Mouse (Mus musculus) spleen, adult 18-20 months (tissue): ENCODE measurements around the gene Ep400.
"Not testable (repeated sequence)": the region's sequence is repeated elsewhere in the genome, so short reads cannot be mapped to it uniquely, and the experiment has no call there.

Source experiments
- DNase-seq, 2 experiments: peaks; one replicate each; pipeline ENCODE4 v3.0.0; 2022; ENCODE audit warnings: mixed read lengths in 2 of 2

The Ep400 gene

DNA sequence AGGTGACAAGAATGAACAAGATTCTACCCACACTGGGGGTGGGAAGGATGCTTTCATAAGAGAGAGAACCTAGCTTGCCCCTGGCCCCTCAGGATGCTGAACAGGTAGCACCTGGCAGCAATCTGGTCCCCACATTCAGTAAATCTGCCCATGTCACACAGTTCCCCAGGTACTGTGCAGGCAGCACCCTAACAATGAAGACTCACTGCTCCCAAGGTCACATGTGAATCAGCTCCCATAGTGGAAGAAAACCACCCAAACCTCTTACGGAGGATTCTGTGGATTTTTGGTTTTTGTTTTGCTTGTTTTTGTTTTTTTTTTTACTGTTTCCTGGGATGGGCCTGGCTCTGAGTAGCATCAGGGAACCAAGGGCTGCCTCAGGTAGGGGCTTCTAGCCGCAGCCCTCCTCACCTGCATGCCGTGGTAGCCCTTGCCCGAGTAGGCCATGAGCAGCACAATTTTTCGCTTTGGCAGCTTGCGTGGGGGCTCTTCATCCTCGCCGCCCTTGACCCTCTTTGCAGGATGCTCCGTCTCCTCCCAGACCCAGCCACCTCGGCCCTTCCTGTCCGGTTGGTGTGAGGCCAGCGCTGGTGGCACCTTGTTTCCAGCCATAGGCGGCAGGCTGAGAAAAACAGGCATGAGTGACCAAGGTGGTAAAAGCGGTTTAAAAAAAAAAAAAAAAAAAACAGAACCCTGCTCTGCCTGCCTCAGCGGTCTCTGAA lies 8.9 kb upstream of the Ep400 start:
- DNase-seq: no peak

DNA sequence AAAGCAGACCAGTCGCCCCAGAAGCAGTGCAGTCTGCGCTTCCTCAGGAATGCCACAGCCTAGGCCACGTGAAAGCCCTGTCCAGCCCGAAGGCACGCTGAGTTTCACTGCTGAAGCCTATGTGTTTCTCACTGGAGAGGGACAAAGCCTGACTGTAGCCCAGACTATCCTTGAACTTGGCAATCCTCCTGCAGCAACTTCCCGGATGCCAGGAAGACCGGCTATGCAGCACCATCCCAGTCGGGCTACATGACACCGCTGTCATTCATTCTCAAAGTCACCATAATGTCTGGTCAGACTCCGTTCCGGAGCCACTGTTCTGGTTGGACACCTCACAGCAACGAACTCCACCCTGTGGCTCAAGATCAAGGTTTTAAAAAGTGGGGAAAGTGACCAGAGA lies 7.7 kb upstream of the Ep400 start:
- DNase-seq: no peak

DNA sequence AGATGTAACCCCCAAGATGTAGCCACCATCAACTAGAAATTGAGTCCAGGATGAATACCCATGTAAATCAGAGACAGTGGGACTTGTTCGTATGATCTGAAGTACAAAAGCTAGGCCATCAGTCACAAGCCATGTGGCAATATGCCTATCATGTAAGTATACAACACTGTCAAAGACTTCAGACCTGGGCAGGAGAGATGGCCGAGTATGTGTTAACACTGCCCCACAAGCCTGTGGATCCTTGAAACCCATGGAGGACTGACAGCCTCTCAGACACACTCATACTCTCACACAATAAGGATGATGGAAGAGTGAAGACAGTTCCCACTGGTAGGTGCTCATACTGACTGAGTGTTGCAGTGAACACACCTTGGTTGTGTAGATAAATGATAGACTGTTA lies 5.6 kb upstream of the Ep400 start:
- no peak for DNase-seq

DNA sequence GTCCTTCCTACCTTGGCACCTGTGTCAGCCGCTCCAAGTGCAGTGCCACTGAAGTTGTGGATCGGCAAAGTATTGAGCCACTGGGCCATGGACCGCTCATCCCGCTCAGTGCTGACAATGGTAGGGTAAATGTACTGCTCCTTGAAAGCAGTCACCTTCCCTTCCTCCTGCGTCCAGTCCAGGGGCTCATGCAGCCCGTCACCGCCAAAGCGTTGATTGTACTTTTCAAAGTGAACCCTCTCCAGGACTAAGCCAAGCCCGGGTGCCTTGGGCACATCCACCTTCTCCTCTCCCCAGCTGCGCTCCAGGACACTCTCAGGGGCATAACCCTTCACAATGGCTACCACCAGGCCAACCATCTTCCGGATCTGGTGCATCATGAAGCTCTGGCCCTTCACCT lies 4.0 kb upstream of the Ep400 start:
- DNase-seq: no peak

DNA sequence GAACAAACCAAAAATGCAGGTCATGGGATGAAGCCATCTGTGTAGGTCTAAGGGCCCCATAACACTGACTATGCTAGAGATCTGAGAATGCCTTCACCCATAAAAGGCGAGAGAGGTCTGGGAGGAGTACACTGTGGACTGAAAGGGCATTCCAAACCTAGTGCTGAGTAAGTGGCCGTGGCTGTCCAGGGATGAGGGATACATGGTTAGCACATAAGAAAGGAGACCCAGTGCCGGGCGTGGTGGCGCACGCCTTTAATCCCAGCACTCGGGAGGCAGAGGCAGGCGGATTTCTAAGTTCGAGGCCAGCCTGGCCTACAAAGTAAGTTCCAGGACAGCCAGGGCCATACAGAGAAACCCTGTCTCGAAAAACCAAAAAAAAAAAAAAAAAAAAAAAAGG lies 2.4 kb upstream of the Ep400 start:
- not testable (repeated sequence) for DNase-seq

DNA sequence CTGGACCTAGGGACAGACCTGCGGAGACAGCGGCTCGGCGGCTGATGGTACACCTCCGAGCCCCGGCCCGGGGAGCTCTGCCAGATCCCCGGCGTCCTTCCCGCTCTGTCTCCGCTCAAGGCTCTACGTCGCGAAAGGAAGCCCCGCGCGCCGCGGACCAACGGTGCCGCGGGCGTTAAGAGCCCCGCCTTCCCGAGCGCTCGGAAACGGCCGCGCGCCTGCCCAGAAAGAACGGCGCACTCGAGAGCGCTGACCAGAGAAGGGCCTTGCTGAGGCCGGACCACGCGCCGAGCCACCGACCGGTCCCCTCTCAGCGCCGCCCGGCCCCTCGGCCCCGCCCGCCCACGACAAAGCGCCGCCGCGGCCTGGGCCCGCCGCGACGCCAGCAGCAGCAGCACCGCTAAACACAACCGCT lies 479 bp downstream of the Ep400 start:
- no peak for DNase-seq

DNA sequence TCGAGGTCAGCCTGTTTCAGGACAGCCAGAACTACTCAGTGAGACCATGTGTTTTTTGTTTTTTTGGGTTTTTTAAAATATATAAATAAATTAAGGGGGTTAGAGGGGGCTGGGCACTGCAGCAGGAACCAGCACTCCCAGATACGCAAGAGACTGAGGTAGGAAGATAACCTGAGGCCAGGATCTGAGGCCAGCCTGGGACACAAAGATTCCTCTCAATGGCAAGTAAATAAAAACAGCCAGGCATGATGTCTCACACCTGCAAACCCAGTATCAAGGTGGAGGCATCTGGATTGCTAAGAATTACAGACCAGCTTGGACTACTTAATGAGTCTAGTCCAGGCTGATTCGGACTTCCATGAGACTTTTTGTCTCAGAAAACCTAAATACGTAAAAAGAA lies 1.2 kb downstream of the Ep400 start:
- no peak for DNase-seq

DNA sequence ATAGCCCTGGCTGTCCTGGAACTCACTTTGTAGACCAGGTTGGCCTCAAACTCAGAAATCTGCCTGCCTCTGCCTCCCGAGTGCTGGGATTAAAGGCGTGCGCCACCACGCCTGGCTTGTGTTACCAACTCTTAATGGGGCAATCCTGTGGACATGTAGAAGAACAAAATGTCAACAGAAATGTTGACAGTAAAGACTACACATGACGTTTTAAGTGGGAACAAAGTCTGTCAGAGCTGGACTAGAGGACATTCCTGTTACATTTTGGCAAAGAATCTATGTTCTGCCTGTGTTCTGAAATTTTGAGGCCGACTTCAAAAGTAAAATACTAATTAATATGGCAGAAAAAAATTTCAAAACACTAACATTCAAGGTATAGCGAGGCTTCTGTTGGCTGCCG lies 6.6 kb downstream of the Ep400 start:
- no peak for DNase-seq

DNA sequence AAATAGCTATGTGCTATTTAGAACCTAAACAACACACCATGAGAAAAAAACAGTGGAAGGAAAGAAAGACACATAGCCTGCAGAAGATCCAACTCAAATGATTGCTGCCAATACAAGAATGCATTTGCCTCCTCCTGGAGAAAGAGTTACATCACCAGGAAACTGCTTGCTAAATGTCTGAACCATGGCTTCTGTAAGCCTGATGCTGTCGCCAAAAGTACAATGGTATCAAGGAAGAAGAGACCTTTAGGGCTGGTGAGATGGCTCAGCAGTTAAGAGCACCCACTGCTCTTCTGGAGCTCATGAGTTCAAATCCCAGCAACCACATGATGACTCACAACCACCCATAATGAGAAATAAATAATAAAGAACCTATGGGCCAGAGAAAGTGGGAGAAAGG lies 25.5 kb downstream of the Ep400 start:
- DNase-seq: no peak

DNA sequence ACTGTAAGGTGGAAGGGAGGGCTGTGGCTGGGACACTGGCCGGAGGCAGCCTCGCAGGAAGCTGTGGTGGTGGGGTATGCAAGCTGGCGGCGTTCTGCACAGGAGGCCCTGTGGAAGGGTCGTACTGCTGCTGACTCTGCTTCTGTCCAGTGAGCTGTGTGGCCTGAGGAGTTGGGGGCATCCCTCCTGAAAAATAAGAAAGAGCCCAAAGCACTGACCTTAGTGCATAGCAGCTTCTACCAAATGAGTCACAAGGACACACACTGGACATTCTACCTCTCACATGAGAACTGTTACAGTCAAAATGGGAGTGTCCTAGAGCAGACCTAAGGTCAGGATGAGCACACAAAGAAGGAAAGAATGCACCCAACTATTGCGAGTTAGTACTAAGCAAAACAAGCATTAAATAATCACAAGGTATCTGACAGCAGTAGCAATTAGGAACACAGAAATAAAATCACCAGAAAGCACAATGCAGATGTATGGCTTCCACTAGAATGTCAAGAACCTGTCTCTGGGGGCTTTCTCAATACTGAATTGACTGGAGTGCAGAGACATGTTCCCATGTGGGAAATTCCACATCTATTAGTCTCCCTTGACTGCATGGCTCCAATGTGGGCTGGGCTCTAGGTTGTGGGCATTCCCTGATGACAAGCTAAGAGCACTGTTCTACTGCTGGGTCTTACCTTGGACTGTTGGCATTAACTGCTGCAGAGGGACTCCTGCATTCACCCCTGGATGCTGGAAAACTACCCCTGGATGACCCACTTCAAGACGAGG lies 30.8 kb downstream of the Ep400 start:
- no peak for DNase-seq

DNA sequence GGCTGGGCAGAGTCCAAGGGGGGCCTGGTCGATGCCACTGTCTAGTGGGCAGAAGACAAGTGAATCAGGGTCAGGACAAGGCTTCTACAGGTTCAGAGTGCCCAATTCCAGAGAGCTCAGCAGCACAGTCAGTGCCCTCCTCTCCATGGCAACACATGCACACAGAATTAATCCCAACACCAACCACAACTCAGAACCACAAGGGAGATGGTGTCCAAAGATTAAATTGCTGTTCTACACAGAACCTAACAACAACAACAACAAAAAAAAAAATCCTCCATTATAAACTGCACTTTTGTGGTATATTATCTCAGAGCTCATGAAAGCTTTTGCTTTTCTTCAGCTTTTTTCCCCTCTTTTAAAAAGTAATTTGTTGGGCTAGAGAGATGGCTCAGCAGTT lies 34.9 kb downstream of the Ep400 start:
- DNase-seq: no peak

DNA sequence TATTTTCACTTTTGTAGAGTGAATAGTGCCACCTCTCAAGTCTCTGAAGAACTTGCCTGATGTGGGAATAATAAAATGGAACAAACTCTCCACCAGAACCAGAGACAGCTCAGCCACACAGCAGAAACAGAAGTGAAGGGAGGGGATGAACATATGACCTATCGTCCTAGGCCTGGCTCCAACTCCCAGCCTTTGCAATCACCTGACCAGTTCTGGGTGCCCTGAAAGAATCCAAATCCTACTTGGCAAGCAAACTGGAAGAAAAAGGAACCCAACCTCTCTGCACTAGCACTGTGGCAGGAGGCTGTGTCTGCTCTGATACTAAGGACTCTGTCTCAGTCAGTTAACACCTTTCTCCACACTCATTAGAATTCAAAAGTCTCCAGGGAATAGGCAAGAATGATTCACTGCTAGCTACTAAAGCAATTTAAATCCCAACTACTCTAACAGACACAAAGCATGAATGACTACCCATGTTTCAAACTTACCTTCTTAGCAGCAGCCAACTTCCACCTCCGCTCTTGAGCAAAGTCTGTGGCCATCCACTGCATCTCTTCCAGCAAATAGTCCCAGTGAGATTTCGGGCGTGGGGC lies 37.2 kb downstream of the Ep400 start:
- no peak for DNase-seq

DNA sequence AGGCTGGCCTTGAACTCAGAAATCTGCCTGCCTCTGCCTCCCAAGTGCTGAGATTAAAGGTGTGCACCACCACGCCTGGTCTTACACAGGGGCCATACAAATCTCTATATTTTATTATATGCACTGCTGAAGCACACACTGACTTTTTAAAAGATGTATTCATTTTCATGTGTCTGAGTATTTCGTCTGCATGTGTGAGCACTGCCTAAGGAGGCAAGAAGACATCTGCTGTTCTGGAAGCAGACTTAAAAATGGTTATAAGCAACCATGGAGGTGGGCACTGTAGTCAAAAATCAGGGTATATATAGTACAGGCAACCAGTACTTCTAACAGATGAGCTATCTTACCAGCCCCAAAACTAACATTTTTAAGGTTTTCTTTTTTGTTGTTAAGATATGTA lies 39.3 kb downstream of the Ep400 start:
- no peak for DNase-seq

DNA sequence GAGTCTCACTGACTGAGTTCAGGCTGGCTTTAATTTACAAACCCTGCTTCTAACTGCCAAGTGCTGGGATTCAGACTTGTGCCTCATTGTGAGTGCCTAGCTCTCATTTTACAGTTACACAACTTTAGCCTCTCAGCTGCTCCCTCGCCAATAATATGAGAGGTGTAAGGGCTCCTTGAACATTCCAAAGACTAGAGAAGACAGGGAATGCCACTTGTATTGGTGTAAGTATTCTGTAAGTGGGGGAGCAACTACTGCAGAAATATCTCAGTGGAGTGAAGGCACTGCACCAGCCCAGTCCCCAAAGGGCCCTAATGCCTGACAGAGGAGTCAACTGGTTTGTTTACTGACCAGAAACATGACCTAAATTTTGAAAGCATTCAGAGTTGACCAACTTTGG lies 42.7 kb downstream of the Ep400 start:
- no peak for DNase-seq

DNA sequence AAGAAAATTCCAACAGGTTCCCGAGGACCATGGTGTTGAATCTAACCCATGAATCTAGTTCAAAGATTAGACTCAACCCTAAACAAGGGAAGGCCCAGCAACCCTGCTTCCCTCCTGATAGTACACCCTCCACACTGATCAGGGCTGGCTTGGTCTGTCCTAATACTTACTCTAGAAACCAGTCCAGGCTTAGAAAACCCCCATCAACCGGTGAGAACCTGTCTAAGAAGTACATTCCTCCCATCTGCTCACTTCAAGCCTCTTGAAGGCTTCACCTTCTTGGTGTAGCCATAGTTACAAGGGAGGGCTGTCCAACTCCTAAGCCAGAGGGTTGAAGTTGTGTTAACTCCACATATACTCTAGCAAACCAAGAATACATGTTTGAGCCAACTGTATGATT lies 47.0 kb downstream of the Ep400 start:
- no peak for DNase-seq

DNA sequence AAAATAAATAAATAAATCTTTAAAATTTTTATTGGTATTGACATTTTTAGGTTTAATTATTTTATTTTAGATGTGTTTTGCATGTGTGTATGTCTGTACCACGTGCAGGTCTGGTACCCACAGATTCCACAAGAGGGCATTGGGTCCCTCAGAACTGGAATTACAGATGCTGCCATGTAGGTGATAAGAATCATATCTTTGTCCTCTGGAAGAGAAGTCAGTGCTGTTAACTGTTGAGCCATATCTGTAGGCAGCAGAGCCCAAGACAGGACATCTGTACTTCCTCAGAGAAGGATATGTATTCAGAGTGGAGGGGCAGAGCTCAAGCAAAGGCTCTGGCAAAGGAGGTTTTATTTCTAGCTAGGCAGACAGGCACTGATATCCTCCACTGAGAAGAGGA lies 49.1 kb downstream of the Ep400 start:
- DNase-seq: not testable (repeated sequence)

DNA sequence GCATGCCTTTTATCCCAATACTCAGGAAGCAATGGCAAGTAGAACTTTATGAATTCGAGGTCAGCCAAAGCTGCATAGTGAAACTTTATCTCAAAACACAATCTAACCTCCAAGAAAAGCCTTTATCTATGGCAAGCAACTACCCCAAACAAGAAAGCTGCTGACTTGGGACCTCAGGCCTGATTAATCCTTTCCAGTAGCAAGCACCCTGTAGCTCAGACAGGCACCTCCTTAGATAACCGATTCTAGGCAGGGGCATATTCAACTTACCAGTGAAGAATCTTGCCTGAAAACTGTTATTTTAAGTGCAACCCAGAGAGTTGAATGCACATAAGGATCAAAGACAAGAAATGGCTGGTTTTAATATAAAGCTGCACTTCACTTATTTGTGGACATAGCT lies 59.1 kb downstream of the Ep400 start:
- no peak for DNase-seq

DNA sequence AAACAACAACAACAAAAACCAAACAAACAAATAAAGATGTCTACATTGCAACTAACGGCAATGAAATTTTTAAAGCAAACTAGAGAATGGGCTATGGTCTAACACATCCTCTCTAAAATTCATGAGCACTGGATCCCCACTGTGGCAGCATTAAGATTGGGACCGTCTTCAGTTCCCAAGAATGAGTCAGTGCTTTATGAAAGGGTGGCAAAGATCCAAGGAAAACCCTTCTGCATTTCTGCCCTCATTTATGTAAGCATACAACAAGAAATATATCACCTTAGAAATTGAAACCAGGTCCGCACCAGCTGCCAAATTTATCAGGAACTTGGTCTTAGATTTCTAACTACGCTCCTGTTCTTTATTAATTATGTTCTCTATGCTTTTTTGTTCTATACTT lies 61.3 kb downstream of the Ep400 start:
- no peak for DNase-seq

DNA sequence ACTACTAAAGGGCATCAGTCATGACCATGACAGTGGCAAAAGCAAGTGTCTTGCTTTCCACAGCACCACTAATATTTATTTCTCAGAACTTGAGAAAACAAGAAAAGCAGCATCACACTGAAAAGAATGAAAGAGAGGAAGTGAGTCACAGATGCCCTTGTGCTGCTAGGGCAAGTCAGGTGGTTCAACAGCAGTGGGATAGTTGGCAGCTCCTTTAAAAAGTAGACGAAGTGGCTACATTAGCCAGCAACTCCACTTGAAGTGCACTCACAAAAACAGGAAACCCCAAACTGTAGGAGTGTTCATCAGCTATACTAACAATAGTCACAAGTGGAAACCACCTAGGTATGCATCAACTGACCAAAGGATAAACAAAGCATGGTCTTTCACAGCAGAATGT lies 66.5 kb downstream of the Ep400 start:
- DNase-seq: no peak

DNA sequence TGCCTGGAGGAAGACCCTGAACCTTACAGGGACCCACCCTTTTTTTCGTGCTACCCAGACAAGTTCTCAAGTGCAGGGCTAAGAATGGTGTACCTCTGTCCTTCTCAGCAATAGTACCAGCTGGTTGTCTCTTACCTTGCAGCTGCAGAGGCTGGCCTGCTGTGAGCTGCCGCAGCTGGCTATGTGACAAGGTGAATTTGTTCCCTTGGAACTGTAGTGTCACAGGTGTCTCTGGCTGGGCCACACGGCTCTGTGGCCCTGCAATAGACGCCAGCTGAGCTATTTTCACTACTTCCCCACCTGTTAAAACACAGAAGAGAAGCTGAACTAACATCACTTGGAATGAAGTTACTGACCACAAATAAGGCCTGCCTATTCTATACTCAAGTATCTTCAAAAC lies 71.9 kb downstream of the Ep400 start:
- no peak for DNase-seq

DNA sequence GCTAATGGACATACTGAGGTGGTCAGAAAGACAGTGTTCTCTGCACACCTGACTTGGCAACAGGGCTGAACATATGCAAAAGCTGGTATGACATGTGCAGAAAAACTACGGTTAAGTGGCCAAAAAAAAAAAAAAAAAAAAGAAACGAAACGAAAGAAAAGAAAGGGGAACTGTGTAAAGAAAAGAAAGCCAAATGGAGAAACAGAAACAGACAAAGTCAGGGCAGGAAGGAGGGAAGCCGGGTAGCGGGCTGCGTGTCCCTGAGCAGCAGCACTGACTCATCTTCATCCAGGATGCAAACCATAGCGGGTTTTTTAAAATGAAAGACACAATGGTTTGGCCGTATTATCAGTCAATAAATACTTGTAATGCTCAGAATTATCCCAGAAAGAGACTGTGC lies 88.5 kb downstream of the Ep400 start:
- DNase-seq: no peak

DNA sequence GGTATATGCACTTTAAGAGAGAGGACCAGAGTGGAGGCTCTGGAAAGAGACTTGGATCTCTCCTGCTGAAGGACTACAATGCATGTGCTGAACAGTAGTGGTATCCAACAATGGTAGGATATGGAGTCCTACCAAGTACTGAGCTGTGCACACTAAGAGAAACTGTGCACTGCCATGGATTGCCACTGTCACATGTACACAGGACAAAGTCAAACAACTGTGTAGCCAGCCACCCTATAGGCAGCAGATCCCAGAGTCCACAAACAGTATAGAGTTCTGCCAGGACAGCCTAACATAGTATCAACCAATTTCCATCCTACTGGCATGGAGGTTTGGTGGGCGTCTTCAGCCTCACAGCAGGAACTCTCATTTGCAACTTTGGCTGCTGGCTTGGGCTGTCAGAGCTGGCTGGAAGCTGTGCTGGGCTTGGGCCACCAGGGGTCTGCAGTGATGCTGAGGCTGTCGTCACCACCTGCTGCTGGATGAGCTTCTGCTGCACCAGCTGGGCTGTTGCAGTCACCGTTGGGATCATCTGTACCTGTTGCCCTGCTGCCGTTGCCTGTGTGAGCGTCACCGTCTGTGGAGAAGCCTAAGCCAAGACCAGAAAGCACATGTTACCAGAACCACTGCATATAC lies 104.9 kb downstream of the Ep400 start:
- DNase-seq: no peak

DNA sequence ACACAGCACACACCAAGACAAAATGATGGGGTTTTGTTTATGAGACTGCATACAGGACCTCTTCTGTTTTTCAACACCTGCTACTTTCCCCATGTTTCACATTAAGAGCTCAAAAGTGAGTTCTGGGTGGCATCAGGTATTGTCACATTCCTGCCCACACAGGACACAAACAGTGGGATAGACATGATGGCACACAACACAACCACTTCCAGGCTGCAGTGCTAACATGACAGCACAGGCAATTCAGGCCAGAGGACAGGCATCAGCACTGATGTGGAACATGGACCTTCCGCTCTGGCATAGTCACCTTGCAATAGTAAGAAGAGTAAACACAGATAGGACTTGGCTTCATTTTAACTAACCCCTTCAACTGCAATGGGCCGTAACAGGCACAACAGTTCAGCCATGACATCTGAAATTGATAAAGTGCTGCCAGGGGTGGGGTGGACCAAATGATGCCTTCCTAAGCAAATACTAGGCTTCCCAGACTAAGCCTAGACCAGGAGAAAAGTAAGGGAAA lies 105.7 kb downstream of the Ep400 start:
- no peak for DNase-seq

DNA sequence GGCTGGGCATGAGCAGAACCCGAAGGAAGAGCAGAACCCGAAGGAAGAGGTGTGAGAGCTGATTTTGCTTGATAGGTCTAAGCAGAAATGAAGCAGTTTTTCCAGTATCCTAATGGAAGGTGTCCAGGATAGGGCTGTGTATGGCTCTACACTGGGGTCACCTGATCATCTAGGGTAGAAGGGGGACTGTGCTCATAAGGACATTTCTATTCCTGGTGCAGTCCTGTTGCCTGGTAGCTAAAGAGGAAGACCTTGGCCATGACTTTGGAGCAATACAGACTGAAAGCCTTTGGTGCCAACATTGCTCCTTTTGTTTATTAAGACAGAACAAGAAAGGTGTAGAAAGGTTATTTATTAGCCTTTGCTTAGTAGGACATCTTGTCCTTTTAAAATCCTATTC lies 106.5 kb downstream of the Ep400 start:
- no peak for DNase-seq
